Mouse (Mus musculus): Measurements from ENCODE around the gene Map7. TPM values are rescaled to one million over a fixed set of nuclear protein-coding genes. Genes with fewer than 3 reads are reported as not detected.

Gene Map7
- polyA plus RNA-seq, 1 experiment from 2014 or later, result 5.6 TPM

DNA sequence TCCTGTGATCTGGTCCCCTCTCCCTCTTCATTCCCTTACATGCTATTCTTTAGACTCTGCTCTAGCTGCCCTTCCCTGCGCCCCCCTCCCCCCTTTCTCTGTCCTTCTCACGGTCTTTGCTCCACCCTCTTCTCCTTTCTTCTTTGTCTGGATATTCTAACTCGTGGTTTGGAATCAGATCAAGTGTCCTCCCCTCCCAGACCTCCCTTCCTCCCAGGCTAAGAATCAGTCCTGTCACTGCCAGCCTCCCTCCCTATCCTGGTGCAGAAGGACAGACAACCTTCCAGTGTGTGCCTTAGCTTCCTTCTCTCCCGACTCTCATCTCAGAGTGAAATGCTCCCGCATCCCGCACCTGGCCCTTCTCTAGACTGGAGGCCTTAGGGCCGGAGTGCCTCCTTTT is 27.8 kb downstream of the Map7 start:
- H3K9me3 ChIP-seq (ENCODE audit: control insufficient read depth, low read length), result no peaks in the 10 kb centered on the region
- H3K36me3 ChIP-seq (ENCODE audit: control insufficient read depth, insufficient read depth, low read length), result no peaks in the 10 kb centered on the region
- H3K4me2 ChIP-seq, result no peak overlapping the region
- H3K4me1 ChIP-seq (ENCODE audit: control insufficient read depth, insufficient read depth, low read length), result peaks cover 10% of the 10 kb centered on the region
- no peak overlapping the region for H3K27ac ChIP-seq (ENCODE audit: low read depth, low read length)
- 0 out of 2 replicates have a peak, but pooled peaks cover 2% of the 10 kb centered on the region for H3K27me3 ChIP-seq (ENCODE audit: control insufficient read depth, insufficient read depth, low read length)
- ATAC-seq (ENCODE audit: low FRiP score) (no peak), DNase-seq (ENCODE audit: low spot score, missing footprints) (no peak)
- WGBS, result 65% methylated on average over 7 of the region's 7 CpGs
- no peak overlapping the region for H3K9ac ChIP-seq (ENCODE audit: low read length)
- no peak overlapping the region for H3K4me3 ChIP-seq (ENCODE audit: low read depth, low read length)

DNA sequence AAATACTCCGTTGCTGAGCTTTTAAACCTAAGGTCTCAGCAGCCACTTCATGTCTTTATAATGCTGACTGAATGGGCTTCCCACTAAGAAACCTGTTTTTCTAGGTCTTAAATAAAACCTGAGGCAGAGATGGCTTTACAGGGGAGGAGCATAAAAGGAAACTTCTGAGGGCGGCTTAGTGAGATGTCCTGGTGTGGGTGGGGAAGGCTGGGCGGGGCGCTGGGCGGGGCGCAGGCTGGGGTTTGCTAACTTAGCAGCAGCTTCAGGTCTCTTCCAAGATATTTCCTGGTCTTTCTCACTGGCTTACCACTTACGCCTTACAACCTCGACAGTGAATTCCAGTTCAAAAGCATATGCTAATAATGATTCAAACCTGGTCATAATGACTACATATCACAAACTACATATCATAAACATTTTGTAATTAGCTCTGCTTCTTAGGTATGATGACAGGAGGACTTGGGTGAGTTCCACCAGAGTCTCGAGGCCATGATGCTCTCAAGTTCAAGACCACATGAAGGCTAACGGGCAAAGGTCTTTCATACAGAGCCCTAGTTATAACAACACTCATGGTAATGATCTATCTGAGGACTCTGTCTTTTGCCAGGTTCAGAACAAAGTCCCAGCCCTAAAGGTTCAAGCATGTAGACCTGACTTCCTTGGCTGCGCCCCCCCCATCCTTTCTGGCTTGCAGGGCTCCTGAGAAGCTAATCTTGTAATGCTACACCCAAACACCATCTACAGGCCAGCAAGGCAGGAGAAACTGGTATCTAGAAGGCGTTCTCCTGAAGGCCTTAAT is 30.7 kb downstream of the Map7 start:
- Histone ChIP-seq H3K4me2 (no peak overlapping the region), H3K9ac (ENCODE audit: low read length) (no peak overlapping the region), H3K9me3 (ENCODE audit: control insufficient read depth, low read length) (no peaks in the 10 kb centered on the region), H3K27me3 (ENCODE audit: control insufficient read depth, insufficient read depth, low read length) (no peaks in the 10 kb centered on the region), H3K36me3 (ENCODE audit: control insufficient read depth, insufficient read depth, low read length) (no peaks in the 10 kb centered on the region), H3K4me3 (ENCODE audit: low read depth, low read length) (no peak overlapping the region), H3K27ac (ENCODE audit: low read depth, low read length) (no peak overlapping the region), H3K4me1 (ENCODE audit: control insufficient read depth, insufficient read depth, low read length) (no peaks in the 10 kb centered on the region)
- ATAC-seq (ENCODE audit: low FRiP score), result no peak
- DNase-seq (ENCODE audit: low spot score, missing footprints), result no peak
- 40% methylated on average over 12 of the region's 12 CpGs for WGBS

DNA sequence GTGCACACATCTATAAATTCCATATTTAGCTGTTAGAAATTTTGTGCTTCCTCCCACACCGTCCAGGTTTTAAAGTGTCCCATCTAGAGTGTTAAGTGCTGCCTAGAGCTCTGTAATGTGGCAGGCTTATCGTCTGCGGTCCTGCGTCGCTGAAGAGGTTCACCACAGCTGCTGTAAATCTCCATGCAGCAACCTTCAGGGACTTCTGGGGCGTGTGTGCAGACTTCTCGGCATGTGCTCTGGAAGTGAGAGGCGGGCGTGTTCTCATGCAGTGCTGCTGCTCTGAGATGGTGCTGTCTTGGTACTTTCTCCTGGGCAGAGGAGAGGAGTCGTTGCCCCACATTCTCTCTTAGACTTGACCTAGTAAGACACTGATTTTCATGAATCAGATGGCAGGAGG is 32.9 kb downstream of the Map7 start:
- DNase-seq (ENCODE audit: low spot score, missing footprints) (no peak), ATAC-seq (ENCODE audit: low FRiP score) (no peak)
- H3K27ac ChIP-seq (ENCODE audit: low read depth, low read length), result no peak overlapping the region
- WGBS, result 63% methylated on average over 10 of the region's 10 CpGs
- H3K36me3 ChIP-seq (ENCODE audit: control insufficient read depth, insufficient read depth, low read length), result no peaks in the 10 kb centered on the region
- H3K9me3 ChIP-seq (ENCODE audit: control insufficient read depth, low read length), result no peaks in the 10 kb centered on the region
- H3K4me3 ChIP-seq (ENCODE audit: low read depth, low read length), result no peak overlapping the region
- H3K4me2 ChIP-seq, result no peak overlapping the region
- no peak overlapping the region for H3K9ac ChIP-seq (ENCODE audit: low read length)
- H3K4me1 ChIP-seq (ENCODE audit: control insufficient read depth, insufficient read depth, low read length), result no peaks in the 10 kb centered on the region
- H3K27me3 ChIP-seq (ENCODE audit: control insufficient read depth, insufficient read depth, low read length), result no peaks in the 10 kb centered on the region

DNA sequence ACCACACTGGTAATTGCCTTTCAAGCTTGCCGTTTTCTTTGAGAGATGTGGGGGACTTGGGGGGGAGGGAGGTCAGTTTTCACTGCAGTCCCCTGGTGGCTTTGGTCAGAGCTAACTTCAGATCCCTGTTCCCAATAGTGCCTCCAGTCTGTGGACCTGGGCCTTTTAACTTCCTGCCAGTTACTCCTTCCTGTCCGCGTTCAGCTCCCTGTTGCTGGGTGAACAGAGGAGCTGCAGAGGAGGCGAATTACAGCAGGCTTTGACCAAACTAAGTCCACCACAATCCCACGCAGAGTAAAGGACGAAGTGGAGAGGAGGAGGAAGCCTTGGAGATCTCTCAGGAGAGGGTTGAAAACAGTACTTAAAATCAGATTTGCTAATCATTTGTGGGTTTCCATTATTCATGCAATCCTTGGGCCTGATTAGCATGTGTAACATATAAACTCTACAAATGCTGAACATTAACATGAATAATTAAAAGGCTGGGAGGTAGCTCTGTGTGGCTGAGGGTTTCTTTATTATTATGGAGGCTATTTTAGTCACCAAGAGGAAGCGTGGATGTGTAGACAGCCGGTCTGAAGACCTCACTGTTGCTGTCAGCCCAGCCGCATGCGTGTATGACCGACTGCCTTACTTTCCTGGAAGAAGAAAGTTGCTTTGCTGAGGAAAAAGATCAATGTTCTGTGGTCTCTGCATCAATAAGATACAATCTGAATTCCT is 33.6 kb downstream of the Map7 start:
- H3K4me3 ChIP-seq (ENCODE audit: low read depth, low read length), result no peak overlapping the region
- H3K4me1 ChIP-seq (ENCODE audit: control insufficient read depth, insufficient read depth, low read length), result no peaks in the 10 kb centered on the region
- no peak overlapping the region for H3K4me2 ChIP-seq
- no peaks in the 10 kb centered on the region for H3K27me3 ChIP-seq (ENCODE audit: control insufficient read depth, insufficient read depth, low read length)
- DNase-seq (ENCODE audit: low spot score, missing footprints) (no peak), ATAC-seq (ENCODE audit: low FRiP score) (no peak)
- H3K9ac ChIP-seq (ENCODE audit: low read length), result no peak overlapping the region
- H3K9me3 ChIP-seq (ENCODE audit: control insufficient read depth, low read length), result no peaks in the 10 kb centered on the region
- 67% methylated on average over 11 of the region's 11 CpGs for WGBS
- H3K27ac ChIP-seq (ENCODE audit: low read depth, low read length), result no peak overlapping the region
- H3K36me3 ChIP-seq (ENCODE audit: control insufficient read depth, insufficient read depth, low read length), result no peaks in the 10 kb centered on the region

DNA sequence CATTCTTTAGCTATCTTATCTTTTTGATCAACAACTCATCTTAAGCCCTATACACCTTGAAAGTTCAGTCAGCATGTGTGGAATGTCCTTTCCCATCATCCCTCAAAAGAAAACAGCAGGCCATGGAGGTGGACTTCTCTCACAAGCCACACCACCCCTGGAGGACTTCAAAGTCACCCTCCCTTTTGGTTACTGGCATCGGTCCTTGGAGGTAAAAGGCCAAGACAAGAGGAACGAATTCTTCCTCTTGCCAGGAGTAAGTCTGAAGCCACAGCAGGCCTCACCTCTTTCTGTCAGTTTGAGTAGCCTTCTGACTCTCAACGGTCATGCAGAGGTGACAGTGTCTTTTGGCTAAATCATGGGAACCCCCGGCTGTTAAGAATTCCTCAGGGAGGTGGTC is 36.1 kb downstream of the Map7 start:
- no peak for ATAC-seq (ENCODE audit: low FRiP score)

DNA sequence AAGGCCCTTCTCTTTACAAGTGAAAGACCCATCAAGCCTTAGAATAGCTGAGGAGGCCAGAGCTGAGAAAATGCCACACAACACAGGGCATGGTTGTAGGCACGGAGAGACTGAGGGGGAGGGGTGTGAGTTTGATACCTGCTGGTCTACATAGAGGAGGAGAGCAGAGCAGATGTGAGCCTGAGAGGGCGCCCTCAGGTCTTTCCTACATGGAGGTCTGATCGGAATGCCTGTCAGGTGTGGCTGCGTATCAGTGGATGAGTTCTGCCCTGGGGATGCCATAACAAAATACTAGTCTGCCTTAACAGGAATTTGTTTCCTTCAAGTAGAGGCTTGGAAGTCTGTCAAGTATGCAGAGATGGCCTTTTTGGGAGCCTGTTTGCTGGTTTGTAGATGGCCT is 37.0 kb downstream of the Map7 start:
- Histone ChIP-seq H3K4me2 (no peak overlapping the region), H3K27me3 (ENCODE audit: control insufficient read depth, insufficient read depth, low read length) (no peaks in the 10 kb centered on the region), H3K4me3 (ENCODE audit: low read depth, low read length) (no peak overlapping the region), H3K36me3 (ENCODE audit: control insufficient read depth, insufficient read depth, low read length) (no peaks in the 10 kb centered on the region), H3K4me1 (ENCODE audit: control insufficient read depth, insufficient read depth, low read length) (no peaks in the 10 kb centered on the region), H3K27ac (ENCODE audit: low read depth, low read length) (no peak overlapping the region), H3K9me3 (ENCODE audit: control insufficient read depth, low read length) (no peaks in the 10 kb centered on the region), H3K9ac (ENCODE audit: low read length) (no peak overlapping the region)
- WGBS, result 84% methylated on average over 4 of the region's 4 CpGs
- DNase-seq (ENCODE audit: low spot score, missing footprints), result no peak
- no peak for ATAC-seq (ENCODE audit: low FRiP score)

More for the DNA sequence above, 36.1 kb downstream of the Map7 start:
- Histone ChIP-seq H3K9me3 (ENCODE audit: control insufficient read depth, low read length) (no peaks in the 10 kb centered on the region), H3K4me2 (no peak overlapping the region), H3K36me3 (ENCODE audit: control insufficient read depth, insufficient read depth, low read length) (no peaks in the 10 kb centered on the region), H3K4me1 (ENCODE audit: control insufficient read depth, insufficient read depth, low read length) (no peaks in the 10 kb centered on the region), H3K9ac (ENCODE audit: low read length) (no peak overlapping the region), H3K27ac (ENCODE audit: low read depth, low read length) (no peak overlapping the region), H3K4me3 (ENCODE audit: low read depth, low read length) (no peak overlapping the region), H3K27me3 (ENCODE audit: control insufficient read depth, insufficient read depth, low read length) (no peaks in the 10 kb centered on the region)
- WGBS, result 86% methylated on average over 4 of the region's 4 CpGs
- no peak for DNase-seq (ENCODE audit: low spot score, missing footprints)

DNA sequence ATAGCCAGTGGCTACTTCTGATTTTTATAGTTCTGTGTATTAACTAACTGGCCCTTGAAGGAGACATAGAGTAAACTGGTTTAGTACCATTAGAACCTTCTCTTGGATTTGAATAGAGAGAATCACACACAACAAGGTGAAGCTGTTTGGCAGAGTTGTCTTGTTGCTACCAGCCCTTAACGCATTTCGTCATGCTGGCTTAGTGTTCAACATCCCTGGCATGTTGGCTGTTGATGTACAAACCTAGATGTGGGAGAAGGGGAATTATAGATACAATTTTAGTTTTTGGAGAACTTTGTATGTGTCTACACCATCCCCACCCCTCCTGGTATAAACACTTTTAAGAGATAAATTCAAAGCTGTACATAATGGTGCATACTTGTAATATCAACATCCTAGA is 37.5 kb downstream of the Map7 start:
- no peak overlapping the region for H3K4me3 ChIP-seq (ENCODE audit: low read depth, low read length)
- no peaks in the 10 kb centered on the region for H3K36me3 ChIP-seq (ENCODE audit: control insufficient read depth, insufficient read depth, low read length)
- ATAC-seq (ENCODE audit: low FRiP score), result no peak
- no peaks in the 10 kb centered on the region for H3K4me1 ChIP-seq (ENCODE audit: control insufficient read depth, insufficient read depth, low read length)
- no peak overlapping the region for H3K27ac ChIP-seq (ENCODE audit: low read depth, low read length)
- WGBS, result 92% methylated on average over 2 of the region's 2 CpGs
- no peaks in the 10 kb centered on the region for H3K27me3 ChIP-seq (ENCODE audit: control insufficient read depth, insufficient read depth, low read length)
- H3K4me2 ChIP-seq, result no peak overlapping the region
- H3K9ac ChIP-seq (ENCODE audit: low read length), result no peak overlapping the region
- no peaks in the 10 kb centered on the region for H3K9me3 ChIP-seq (ENCODE audit: control insufficient read depth, low read length)
- DNase-seq (ENCODE audit: low spot score, missing footprints), result no peak

DNA sequence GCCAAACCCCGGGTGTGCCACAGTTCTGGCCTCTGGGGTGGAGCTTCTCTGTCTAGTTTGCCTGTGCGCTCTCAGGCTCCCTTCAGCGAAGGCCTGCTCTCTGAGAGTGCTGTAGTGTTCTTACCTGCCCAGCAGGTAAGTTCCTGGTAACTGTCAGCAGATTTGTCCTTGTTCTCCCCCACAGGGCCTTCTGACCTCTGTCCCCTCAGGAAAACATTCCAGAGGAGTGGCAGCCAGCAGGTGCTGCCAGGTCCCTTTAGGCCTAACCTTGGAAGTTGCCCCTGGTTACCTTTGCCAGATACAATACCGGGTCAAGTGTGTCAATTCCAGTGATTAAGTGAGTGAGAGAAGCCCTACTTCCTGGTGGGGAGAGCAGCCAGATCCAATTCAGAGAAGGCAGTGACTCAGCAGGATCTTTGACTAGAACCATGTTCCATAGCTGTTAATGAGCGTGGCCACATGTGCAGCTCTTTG is 38.6 kb downstream of the Map7 start:
- DNase-seq (ENCODE audit: low spot score, missing footprints), result no peak
- Histone ChIP-seq H3K27ac (ENCODE audit: low read depth, low read length) (no peak overlapping the region), H3K9me3 (ENCODE audit: control insufficient read depth, low read length) (no peaks in the 10 kb centered on the region), H3K4me1 (ENCODE audit: control insufficient read depth, insufficient read depth, low read length) (no peaks in the 10 kb centered on the region), H3K4me3 (ENCODE audit: low read depth, low read length) (no peak overlapping the region), H3K4me2 (no peak overlapping the region), H3K27me3 (ENCODE audit: control insufficient read depth, insufficient read depth, low read length) (no peaks in the 10 kb centered on the region), H3K36me3 (ENCODE audit: control insufficient read depth, insufficient read depth, low read length) (no peaks in the 10 kb centered on the region), H3K9ac (ENCODE audit: low read length) (no peak overlapping the region)
- no peak for ATAC-seq (ENCODE audit: low FRiP score)
- 83% methylated on average over 5 of the region's 5 CpGs for WGBS

DNA sequence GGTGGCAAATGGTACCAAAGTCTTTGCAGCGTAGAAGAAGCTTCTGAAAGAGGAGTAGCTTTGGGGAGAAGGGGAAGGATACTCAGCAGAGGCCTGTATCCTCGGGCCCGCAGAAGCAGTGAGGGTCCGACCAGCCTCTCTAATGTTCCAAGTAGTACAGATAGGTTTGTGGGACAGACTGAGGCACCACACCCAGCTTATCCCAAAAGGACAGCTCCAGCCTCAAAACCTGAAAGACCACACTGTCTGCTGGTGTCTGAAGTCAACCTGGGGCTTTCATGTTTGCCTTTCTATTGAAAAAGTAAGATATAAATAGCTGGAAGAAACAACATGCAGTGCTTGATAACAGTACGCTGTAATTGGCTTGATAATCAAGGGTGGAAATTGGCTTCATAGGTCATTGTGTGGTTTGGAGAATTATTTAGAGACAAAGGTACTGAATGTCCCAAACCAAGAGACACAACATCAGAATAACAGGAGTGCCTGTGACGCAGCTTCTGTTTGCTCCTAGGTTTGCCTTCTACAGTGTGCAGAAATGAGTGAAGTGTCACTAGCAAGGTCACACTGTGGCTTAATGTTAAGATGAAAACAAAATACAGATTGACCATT is 42.0 kb downstream of the Map7 start:
- H3K9ac ChIP-seq (ENCODE audit: low read length), result no peak overlapping the region
- peaks cover 2% of the 10 kb centered on the region; the same call in 1 of the 2 replicates for H3K4me1 ChIP-seq (ENCODE audit: control insufficient read depth, insufficient read depth, low read length)
- no peaks in the 10 kb centered on the region for H3K36me3 ChIP-seq (ENCODE audit: control insufficient read depth, insufficient read depth, low read length)
- 95% methylated on average over 6 of the region's 6 CpGs for WGBS
- H3K4me3 ChIP-seq (ENCODE audit: low read depth, low read length), result no peak overlapping the region
- H3K27ac ChIP-seq (ENCODE audit: low read depth, low read length), result no peak overlapping the region
- H3K4me2 ChIP-seq, result no peak overlapping the region
- H3K9me3 ChIP-seq (ENCODE audit: control insufficient read depth, low read length), result no peaks in the 10 kb centered on the region
- no peak for ATAC-seq (ENCODE audit: low FRiP score)
- DNase-seq (ENCODE audit: low spot score, missing footprints), result no peak
- H3K27me3 ChIP-seq (ENCODE audit: control insufficient read depth, insufficient read depth, low read length), result no peaks in the 10 kb centered on the region
